Comparison of ENCODE assay signal across 14 mouse cellular contexts in the genomic region with DNA sequence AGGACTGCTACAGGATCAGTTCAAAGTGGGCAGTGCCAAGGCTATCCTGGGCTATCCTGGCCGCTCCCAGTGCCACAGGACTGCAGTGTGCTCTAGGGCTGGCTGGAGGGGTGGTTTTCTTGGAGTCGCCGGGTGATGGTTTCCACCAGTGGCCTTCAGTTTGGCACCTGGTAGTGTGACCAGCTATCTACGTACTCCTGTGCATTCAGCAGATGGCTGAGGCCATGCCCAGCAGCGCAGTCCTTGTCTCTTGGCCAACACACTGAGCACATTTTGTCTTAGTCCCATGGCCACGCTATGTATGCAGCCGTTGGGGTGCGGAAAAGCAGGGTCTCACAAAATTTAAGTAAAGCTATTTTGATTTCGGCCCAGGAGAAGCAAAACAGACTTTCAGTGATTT. TPM values are rescaled to one million over a fixed set of nuclear protein-coding genes. Genes with fewer than 3 reads are reported as not detected.
DNase-seq lines count a peak whose midpoint lies in the region.
"Had no signal": no experiment of that assay in that cellular context is flagged by ENCODE, and none has a peak within 500 bp of the region (broad histone marks: within the 10 kb centered on the region; RNA-seq: fewer than 3 reads in every experiment).

No protein-coding gene starts in this region.

- intact Hi-C loops in left cerebral cortex, postnatal 4 days (cut with DNase I), result no loop called here

- peak; percentile 90 for DNase-seq in brain, adult 2 months (ENCODE audit: low read depth, low spot score)
- peak; percentile 73 to 76 for DNase-seq in cerebellum, adult 18-20 months
- peak; percentile 82 for DNase-seq in cerebellum, adult 9-11 months
- DNase-seq in cerebellum, postnatal 36 days, result peak; percentile 63 to 64
- DNase-seq in left cerebral cortex, postnatal 4 days, result no peak
- no peak for DNase-seq in neural tube, embryonic 10.5 days (ENCODE audit: extremely low spot score, low spot score)
- DNase-seq in Muller cell, postnatal 12 days (ENCODE audit: inconsistent ontology term), result no peak
- DNase-seq: adrenal gland, adult 2 months; adrenal gland, postnatal 36 days; gastrocnemius, postnatal 14 days; heart, adult 2 months; kidney, adult 18-20 months had no signal

RNA-seq across cellular contexts. Expression of a gene that starts 41.0 kb away (rescaled TPM):
- 10 to 100 TPM; 25.8 to 26.9 TPM for total RNA-seq in left cerebral cortex, postnatal 4 days (2021)
- total RNA-seq: adrenal gland, adult 2 months; adrenal gland, postnatal 36 days; gastrocnemius, adult 18-20 months; gastrocnemius, postnatal 14 days; heart, postnatal 25 days had no signal

Comparison
In these comparisons a context has a peak if more than half of its experiments do, and no peak if none do; other contexts are left out.
1. DNase-seq: peak in brain, adult 2 months (single experiment), cerebellum, adult 18-20 months (2 of 2), cerebellum, adult 9-11 months (single experiment) and cerebellum, postnatal 36 days (2 of 2); none in left cerebral cortex, postnatal 4 days (single experiment), neural tube, embryonic 10.5 days (single experiment) and Muller cell, postnatal 12 days (single experiment).